Mouse (Mus musculus) intestine, postnatal 0 days (tissue): ENCODE results near the gene 9130230L23Rik. TPM values are rescaled to one million over a fixed set of nuclear protein-coding genes. Genes with fewer than 3 reads are reported as not detected.

Source experiments
- ATAC-seq: fragments of 200-750 bp; cut with Nextera tagmentation; 2 replicates; pipeline ENCODE4 v1.8.0; 2017; ENCODE audit warnings: mild to moderate bottlenecking, moderate TSS enrichment, moderate library complexity
- H3K27ac ChIP-seq: fragments of 300-500 bp; sonication (generic); 2 replicates; pipeline ENCODE4 v1.5.1; 2014; ENCODE audit warnings: mild to moderate bottlenecking, low read depth, low read length, moderate library complexity
- H3K27me3 ChIP-seq: fragments of 300-500 bp; sonication (generic); replicated peaks from 2 replicates; pipeline ENCODE4 v1.6.1; 2014; ENCODE audit warnings: low read length, mixed read lengths; ENCODE audit not compliant: control insufficient read depth, insufficient read depth
- H3K36me3 ChIP-seq: fragments of 300-500 bp; sonication (generic); 2 replicates; pipeline ENCODE4 v1.6.1; 2014; ENCODE audit warnings: mild to moderate bottlenecking, moderate library complexity; ENCODE audit not compliant: control insufficient read depth, insufficient read depth
- H3K4me1 ChIP-seq: fragments of 300-500 bp; sonication (generic); replicated peaks from 2 replicates; pipeline ENCODE4 v1.6.1; 2014; ENCODE audit warnings: antibody characterized with exemption, low read length, mixed read lengths; ENCODE audit not compliant: control insufficient read depth, insufficient read depth
- H3K4me2 ChIP-seq: fragments of 300-500 bp; sonication (generic); replicated peaks from 2 replicates; pipeline ENCODE4 v1.6.1; 2014; ENCODE audit warnings: low read depth, mild to moderate bottlenecking, moderate library complexity
- H3K4me3 ChIP-seq: fragments of 300-500 bp; sonication (generic); 2 replicates; pipeline ENCODE4 v1.5.1; 2014; ENCODE audit warnings: low read depth, low read length
- H3K9ac ChIP-seq: fragments of 300-500 bp; sonication (generic); 2 replicates; pipeline ENCODE4 v1.6.1; 2014; ENCODE audit warnings: mild to moderate bottlenecking, low read depth, low read length
- H3K9me3 ChIP-seq: fragments of 300-500 bp; sonication (generic); 2 replicates; pipeline ENCODE4 v1.6.1; 2016; ENCODE audit warnings: mixed run types; ENCODE audit not compliant: control insufficient read depth
- CTCF ChIP-seq: sonication (generic); IDR thresholded peaks from 2 replicates; pipeline ENCODE4 v1.5.1; 2016; ENCODE audit warnings: low read depth, mild to moderate bottlenecking, control low read depth, antibody characterized with exemption, moderate library complexity
- WGBS: fragments of 180-500 bp; shearing (Covaris S2); extraction: QIAGEN DNeasy Blood & Tissue Kit; methylation state at CpG from one replicate; pipeline ENCODE4 v1.1.7; 2014; 5-methylcytosine and 5-hydroxymethylcytosine counted together
- polyA plus RNA-seq: library from polyadenylated mRNA; unstranded; fragments of >200 nt; fragmentation: Nextera tagmentation; extraction: Ambion mirVana; gene quantifications from 2 replicates; pipeline ENCODE4 v1.2.1, GENCODE M21; 2015

The 9130230L23Rik gene
- 6.7 and 7.0 TPM in 2 replicates for polyA plus RNA-seq

- H3K4me2 ChIP-seq = peak within 1 kb of the TSS; percentile 48
- H3K27me3 ChIP-seq = no peaks in the 10 kb centered on the region
- H3K9me3 ChIP-seq = no peaks in the 10 kb centered on the region
- TF ChIP-seq CTCF = no peak
- H3K27ac ChIP-seq = peak within 1 kb of the TSS; percentile 94
- peak; percentile 85 for ATAC-seq
- peak within 1 kb of the TSS; percentile 17; the same call in 1 of the 2 replicates for H3K9ac ChIP-seq
- 40% methylated on average over 14 of the region's 14 CpGs for WGBS
- H3K4me3 ChIP-seq = no peak within 1 kb of the TSS
- no peaks in the 10 kb centered on the region for H3K36me3 ChIP-seq
- no peaks in the 10 kb centered on the region for H3K4me1 ChIP-seq
Observed at GRCm38 (mm10) chr5:66004134-66004925, at the start of gene 9130230L23Rik. 9130230L23Rik (minus strand) TSS chr5:66004285.

- WGBS = 44% methylated on average over 20 of the region's 20 CpGs
- H3K36me3 ChIP-seq = no peaks in the 10 kb centered on the region; the same call in 1 of the 2 replicates
- H3K9ac ChIP-seq = peak overlapping the region; percentile 61
Observed at GRCm38 (mm10) chr5:66052777-66053548, 48.9 kb upstream of the 9130230L23Rik start.

GRCm38 (mm10) chr5:66050841-66051240 is 46.8 kb upstream of the 9130230L23Rik start:
- no peak for ATAC-seq
- no peaks in the 10 kb centered on the region for H3K4me1 ChIP-seq
- 0 out of 2 replicates have a peak overlapping the region, but pooled peaks have one; percentile 7 for H3K9ac ChIP-seq
- no peaks in the 10 kb centered on the region for H3K9me3 ChIP-seq
- no peaks in the 10 kb centered on the region; the same call in 1 of the 2 replicates for H3K36me3 ChIP-seq
- 52% methylated on average over 5 of the region's 5 CpGs for WGBS
- H3K27ac ChIP-seq = peak overlapping the region; percentile 9; the same call in 1 of the 2 replicates
- H3K4me2 ChIP-seq = peak overlapping the region; percentile 53
- no peak for TF ChIP-seq CTCF
- no peak overlapping the region for H3K4me3 ChIP-seq
- H3K27me3 ChIP-seq = no peaks in the 10 kb centered on the region

More at GRCm38 (mm10) chr5:66052777-66053548, 48.9 kb upstream of the 9130230L23Rik start:
- Histone ChIP-seq H3K27ac (peak overlapping the region; percentile 94), H3K4me1 (no peaks in the 10 kb centered on the region), H3K4me2 (peak overlapping the region; percentile 49), H3K9me3 (no peaks in the 10 kb centered on the region), H3K4me3 (peak overlapping the region; percentile 50), H3K27me3 (no peaks in the 10 kb centered on the region)
- TF ChIP-seq CTCF = no peak
- peak; percentile 90 for ATAC-seq

GRCm38 (mm10) chr5:66046356-66046755 is 42.3 kb upstream of the 9130230L23Rik start:
- Histone ChIP-seq H3K9me3 (no peaks in the 10 kb centered on the region), H3K36me3 (peaks cover 3% of the 10 kb centered on the region), H3K4me1 (no peaks in the 10 kb centered on the region), H3K9ac (no peak overlapping the region), H3K4me3 (no peak overlapping the region), H3K27me3 (no peaks in the 10 kb centered on the region), H3K27ac (peak overlapping the region; percentile 76), H3K4me2 (no peak overlapping the region)
- 33% methylated on average over 3 of the region's 3 CpGs for WGBS
- peak; percentile 65 for ATAC-seq
- no peak for TF ChIP-seq CTCF

- H3K4me2 ChIP-seq = peak overlapping the region; percentile 45
- no peak overlapping the region for H3K9ac ChIP-seq
- H3K4me1 ChIP-seq = 0 out of 2 replicates have a peak, but pooled peaks cover 5% of the 10 kb centered on the region
- H3K9me3 ChIP-seq = no peaks in the 10 kb centered on the region
- no peak overlapping the region for H3K4me3 ChIP-seq
- ATAC-seq = peak; percentile 75
- peak overlapping the region; percentile 82 for H3K27ac ChIP-seq
- no peaks in the 10 kb centered on the region for H3K27me3 ChIP-seq
- WGBS = 52% methylated on average over 3 of the region's 3 CpGs
- TF ChIP-seq CTCF = no peak
- peaks cover 5% of the 10 kb centered on the region for H3K36me3 ChIP-seq
Observed at GRCm38 (mm10) chr5:66043897-66044296, 39.8 kb upstream of the 9130230L23Rik start.
